Mouse (Mus musculus): ENCODE measurements around the gene Marc2. TPM values are rescaled to one million over a fixed set of nuclear protein-coding genes. Genes with fewer than 3 reads are reported as not detected.

Gene Marc2
- polyA plus RNA-seq, 1 experiment from 2014 or later = 106 TPM

- Histone ChIP-seq H3K4me2 (ENCODE audit: low read length) (peak overlapping the region; percentile 84), H3K9me3 (ENCODE audit: control insufficient read depth, low read length) (no peaks in the 10 kb centered on the region), H3K4me1 (replicated peaks; ENCODE audit: control insufficient read depth, insufficient read depth, low read length) (peaks cover 17% of the 10 kb centered on the region), H3K9ac (replicated peaks; ENCODE audit: low read depth, low read length) (peak overlapping the region; percentile 83), H3K4me3 (replicated peaks; ENCODE audit: low read length) (peak overlapping the region; percentile 86), H3K36me3 (ENCODE audit: control insufficient read depth, insufficient read depth) (no peaks in the 10 kb centered on the region), H3K27ac (ENCODE audit: low read length) (peak overlapping the region; percentile 49; the same call in 1 of the 2 replicates), H3K27me3 (replicated peaks; ENCODE audit: control insufficient read depth, insufficient read depth, low read length) (0 out of 2 replicates have a peak, but pooled peaks cover 2% of the 10 kb centered on the region)
- peak; percentile 98 for ATAC-seq
- WGBS = under 1% methylated on average over 67 of the region's 67 CpGs
Measured at GRCm38 (mm10) chr1:184845111-184846071, 860 bp downstream of the Marc2 start.

DNA sequence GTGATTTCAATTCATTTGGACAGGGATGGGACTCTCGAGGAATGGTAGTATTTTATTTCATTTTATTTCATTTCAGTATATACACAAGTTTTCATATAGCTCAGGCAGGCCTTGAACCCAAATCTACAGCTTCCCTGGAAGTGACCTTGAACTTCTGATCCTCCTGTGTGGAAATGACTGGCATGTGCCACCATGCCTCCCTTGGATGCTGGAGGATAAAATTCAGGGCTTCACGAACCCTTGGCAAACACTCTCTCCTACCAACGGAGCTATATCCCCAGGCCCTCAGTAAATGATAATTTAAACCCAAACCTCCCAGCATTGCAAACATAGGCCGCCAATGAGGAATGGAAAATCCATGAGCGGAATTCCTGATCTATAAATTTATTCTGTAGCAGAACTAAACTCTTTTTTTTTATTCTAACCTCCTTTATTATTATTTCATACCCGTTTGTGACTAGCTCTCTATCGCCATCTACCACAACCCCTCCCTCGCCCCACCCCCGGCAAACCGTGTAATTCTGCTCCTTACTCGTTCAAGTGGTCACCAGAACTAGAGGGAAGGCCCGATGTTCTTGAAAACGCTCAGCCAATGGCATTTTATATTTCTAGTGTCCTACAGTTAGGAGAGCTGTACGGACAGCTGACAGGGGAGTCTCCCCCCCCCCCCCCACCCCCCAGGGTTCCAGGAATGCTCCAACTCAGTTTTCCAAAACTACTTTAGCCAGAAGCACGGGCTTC, 1.8 kb downstream of the Marc2 start:
- no peaks in the 10 kb centered on the region for H3K9me3 ChIP-seq (ENCODE audit: control insufficient read depth, low read length)
- peak overlapping the region; percentile 86 for H3K4me3 ChIP-seq (replicated peaks; ENCODE audit: low read length)
- H3K9ac ChIP-seq (replicated peaks; ENCODE audit: low read depth, low read length) = peak overlapping the region; percentile 83; the same call in 1 of the 2 replicates
- H3K27ac ChIP-seq (ENCODE audit: low read length) = no peak overlapping the region
- H3K4me2 ChIP-seq (ENCODE audit: low read length) = peak overlapping the region; percentile 84
- H3K36me3 ChIP-seq (ENCODE audit: control insufficient read depth, insufficient read depth) = no peaks in the 10 kb centered on the region
- ATAC-seq = no peak
- H3K27me3 ChIP-seq (replicated peaks; ENCODE audit: control insufficient read depth, insufficient read depth, low read length) = 0 out of 2 replicates have a peak, but pooled peaks cover 2% of the 10 kb centered on the region
- peaks cover 17% of the 10 kb centered on the region for H3K4me1 ChIP-seq (replicated peaks; ENCODE audit: control insufficient read depth, insufficient read depth, low read length)
- WGBS = 21% methylated on average over 15 of the region's 15 CpGs

- Histone ChIP-seq H3K4me2 (ENCODE audit: low read length) (no peak overlapping the region), H3K36me3 (ENCODE audit: control insufficient read depth, insufficient read depth) (peaks cover 5% of the 10 kb centered on the region; the same call in 1 of the 2 replicates), H3K4me3 (replicated peaks; ENCODE audit: low read length) (no peak overlapping the region), H3K27ac (ENCODE audit: low read length) (no peak overlapping the region), H3K27me3 (replicated peaks; ENCODE audit: control insufficient read depth, insufficient read depth, low read length) (no peaks in the 10 kb centered on the region), H3K9ac (replicated peaks; ENCODE audit: low read depth, low read length) (no peak overlapping the region), H3K4me1 (replicated peaks; ENCODE audit: control insufficient read depth, insufficient read depth, low read length) (no peaks in the 10 kb centered on the region), H3K9me3 (ENCODE audit: control insufficient read depth, low read length) (no peaks in the 10 kb centered on the region)
- 93% methylated on average over 4 of the region's 4 CpGs for WGBS
- no peak for ATAC-seq
Measured at GRCm38 (mm10) chr1:184837649-184838048, 8.6 kb downstream of the Marc2 start.

DNA sequence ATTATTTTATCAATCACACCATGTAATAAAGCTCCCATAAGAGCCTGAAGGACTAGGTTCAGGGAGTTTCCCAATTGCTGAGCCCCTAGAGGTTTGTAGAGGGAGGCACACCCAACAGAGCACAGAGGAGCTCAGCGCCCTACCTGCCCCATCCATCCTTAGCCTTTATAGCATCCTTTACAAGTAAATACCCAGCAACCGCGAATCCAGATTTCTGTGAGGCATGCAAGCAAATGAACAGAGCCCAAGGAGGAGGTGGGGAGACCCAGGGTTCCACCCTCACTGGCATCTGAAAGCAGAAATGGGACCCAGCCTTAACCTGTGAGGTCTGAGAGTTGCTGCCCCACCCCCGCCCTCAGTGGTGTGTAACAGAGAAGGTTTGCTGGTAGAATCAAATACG, 9.9 kb downstream of the Marc2 start:
- no peaks in the 10 kb centered on the region for H3K4me1 ChIP-seq (replicated peaks; ENCODE audit: control insufficient read depth, insufficient read depth, low read length)
- no peak overlapping the region for H3K9ac ChIP-seq (replicated peaks; ENCODE audit: low read depth, low read length)
- no peaks in the 10 kb centered on the region for H3K27me3 ChIP-seq (replicated peaks; ENCODE audit: control insufficient read depth, insufficient read depth, low read length)
- ATAC-seq = no peak
- H3K36me3 ChIP-seq (ENCODE audit: control insufficient read depth, insufficient read depth) = peaks cover 7% of the 10 kb centered on the region
- no peak overlapping the region for H3K4me2 ChIP-seq (ENCODE audit: low read length)
- no peak overlapping the region for H3K27ac ChIP-seq (ENCODE audit: low read length)
- 77% methylated on average over 5 of the region's 5 CpGs for WGBS
- H3K4me3 ChIP-seq (replicated peaks; ENCODE audit: low read length) = no peak overlapping the region
- H3K9me3 ChIP-seq (ENCODE audit: control insufficient read depth, low read length) = no peaks in the 10 kb centered on the region

DNA sequence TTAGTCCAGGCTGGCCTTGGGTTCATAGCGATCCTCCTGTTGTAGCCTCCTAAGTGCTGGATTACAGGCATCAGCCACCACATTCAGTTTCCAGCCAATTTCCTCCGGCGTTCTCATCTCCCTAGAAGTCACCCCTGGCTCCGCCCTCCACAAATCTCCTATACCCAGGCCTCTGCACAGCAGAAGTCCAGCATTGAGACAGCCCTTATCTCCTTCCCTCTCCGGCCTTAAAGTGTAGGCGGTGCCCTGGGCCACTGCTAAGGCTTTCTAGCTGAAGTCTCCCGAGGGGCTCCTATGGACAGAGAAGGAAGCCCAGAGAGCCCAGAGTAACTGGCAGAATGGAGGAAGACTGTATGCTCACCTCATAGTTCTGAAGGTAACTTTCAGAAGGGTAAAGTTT, 12.8 kb downstream of the Marc2 start:
- peaks cover 12% of the 10 kb centered on the region for H3K36me3 ChIP-seq (ENCODE audit: control insufficient read depth, insufficient read depth)
- no peak overlapping the region for H3K27ac ChIP-seq (ENCODE audit: low read length)
- no peak overlapping the region for H3K4me3 ChIP-seq (replicated peaks; ENCODE audit: low read length)
- no peaks in the 10 kb centered on the region for H3K27me3 ChIP-seq (replicated peaks; ENCODE audit: control insufficient read depth, insufficient read depth, low read length)
- 95% methylated on average over 7 of the region's 7 CpGs for WGBS
- no peak overlapping the region for H3K4me2 ChIP-seq (ENCODE audit: low read length)
- no peak for ATAC-seq
- no peaks in the 10 kb centered on the region for H3K9me3 ChIP-seq (ENCODE audit: control insufficient read depth, low read length)
- H3K4me1 ChIP-seq (replicated peaks; ENCODE audit: control insufficient read depth, insufficient read depth, low read length) = no peaks in the 10 kb centered on the region
- no peak overlapping the region for H3K9ac ChIP-seq (replicated peaks; ENCODE audit: low read depth, low read length)

DNA sequence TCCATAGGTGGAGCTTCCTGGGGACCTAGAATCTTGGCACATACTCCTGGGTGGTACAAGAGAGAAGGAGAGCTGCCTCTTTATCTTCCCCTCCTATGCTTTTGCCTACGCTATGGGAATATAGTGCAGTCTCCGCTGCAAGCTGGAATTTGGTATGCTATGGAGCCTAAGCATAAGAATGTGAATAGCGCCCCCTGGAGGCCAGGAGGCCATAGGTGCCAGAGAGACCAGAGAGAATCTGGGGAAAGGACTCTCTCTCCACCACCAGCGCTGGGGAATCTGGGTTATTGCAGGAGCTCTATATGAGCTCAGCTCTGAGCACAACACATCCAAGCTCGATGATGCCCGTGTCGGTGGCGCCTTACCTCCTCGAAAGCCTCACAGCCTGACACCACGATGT, 14.0 kb downstream of the Marc2 start:
- Histone ChIP-seq H3K4me2 (ENCODE audit: low read length) (no peak overlapping the region), H3K4me3 (replicated peaks; ENCODE audit: low read length) (no peak overlapping the region), H3K27me3 (replicated peaks; ENCODE audit: control insufficient read depth, insufficient read depth, low read length) (no peaks in the 10 kb centered on the region), H3K9me3 (ENCODE audit: control insufficient read depth, low read length) (no peaks in the 10 kb centered on the region), H3K27ac (ENCODE audit: low read length) (no peak overlapping the region), H3K36me3 (ENCODE audit: control insufficient read depth, insufficient read depth) (peaks cover 12% of the 10 kb centered on the region), H3K4me1 (replicated peaks; ENCODE audit: control insufficient read depth, insufficient read depth, low read length) (no peaks in the 10 kb centered on the region), H3K9ac (replicated peaks; ENCODE audit: low read depth, low read length) (no peak overlapping the region)
- WGBS = 81% methylated on average over 10 of the region's 10 CpGs
- no peak for ATAC-seq

- Histone ChIP-seq H3K27ac (ENCODE audit: low read length) (no peak overlapping the region), H3K36me3 (ENCODE audit: control insufficient read depth, insufficient read depth) (peaks cover 12% of the 10 kb centered on the region), H3K27me3 (replicated peaks; ENCODE audit: control insufficient read depth, insufficient read depth, low read length) (no peaks in the 10 kb centered on the region), H3K4me3 (replicated peaks; ENCODE audit: low read length) (no peak overlapping the region), H3K9me3 (ENCODE audit: control insufficient read depth, low read length) (no peaks in the 10 kb centered on the region), H3K4me1 (replicated peaks; ENCODE audit: control insufficient read depth, insufficient read depth, low read length) (peaks cover under 1% of the 10 kb centered on the region; the same call in 1 of the 2 replicates), H3K4me2 (ENCODE audit: low read length) (no peak overlapping the region), H3K9ac (replicated peaks; ENCODE audit: low read depth, low read length) (no peak overlapping the region)
- ATAC-seq = no peak
- 85% methylated on average over 8 of the region's 8 CpGs for WGBS
Measured at GRCm38 (mm10) chr1:184829897-184830296, 16.4 kb downstream of the Marc2 start.

DNA sequence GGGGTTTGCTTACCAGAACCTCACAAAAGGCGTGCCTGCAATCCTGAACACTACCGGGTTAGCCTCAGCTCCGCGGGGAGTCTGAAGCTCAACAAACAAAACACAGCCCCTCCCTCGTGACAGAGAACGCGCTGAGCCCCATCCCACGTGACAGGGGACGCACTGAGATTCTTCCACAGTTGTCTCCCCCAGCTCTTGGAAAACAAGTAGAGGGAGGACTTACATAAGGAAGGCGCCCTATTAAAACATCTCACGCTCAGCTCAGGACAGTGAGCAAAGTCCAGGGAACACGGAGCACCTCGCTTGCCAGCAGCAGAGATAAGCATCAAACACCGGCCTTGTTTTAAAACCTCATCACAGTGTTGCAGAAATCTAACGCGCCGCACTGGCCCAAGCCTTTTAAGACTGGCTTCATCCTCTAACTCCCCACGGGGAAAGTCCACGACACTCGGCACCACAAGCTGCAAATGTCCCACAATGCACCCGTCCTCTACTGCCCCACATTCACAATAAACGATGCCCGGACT, 19.0 kb downstream of the Marc2 start:
- no peaks in the 10 kb centered on the region for H3K9me3 ChIP-seq (ENCODE audit: control insufficient read depth, low read length)
- ATAC-seq = no peak
- WGBS = 26% methylated on average over 23 of the region's 23 CpGs
- peak overlapping the region; percentile 22; the same call in 1 of the 2 replicates for H3K4me2 ChIP-seq (ENCODE audit: low read length)
- H3K27ac ChIP-seq (ENCODE audit: low read length) = no peak overlapping the region
- H3K27me3 ChIP-seq (replicated peaks; ENCODE audit: control insufficient read depth, insufficient read depth, low read length) = no peaks in the 10 kb centered on the region
- H3K4me1 ChIP-seq (replicated peaks; ENCODE audit: control insufficient read depth, insufficient read depth, low read length) = peaks cover 11% of the 10 kb centered on the region
- H3K9ac ChIP-seq (replicated peaks; ENCODE audit: low read depth, low read length) = no peak overlapping the region
- peaks cover 5% of the 10 kb centered on the region for H3K36me3 ChIP-seq (ENCODE audit: control insufficient read depth, insufficient read depth)
- no peak overlapping the region for H3K4me3 ChIP-seq (replicated peaks; ENCODE audit: low read length)

- Histone ChIP-seq H3K4me1 (replicated peaks; ENCODE audit: control insufficient read depth, insufficient read depth, low read length) (peaks cover 11% of the 10 kb centered on the region), H3K36me3 (ENCODE audit: control insufficient read depth, insufficient read depth) (no peaks in the 10 kb centered on the region), H3K4me3 (replicated peaks; ENCODE audit: low read length) (no peak overlapping the region), H3K4me2 (ENCODE audit: low read length) (peak overlapping the region; percentile 34; the same call in 1 of the 2 replicates), H3K27ac (ENCODE audit: low read length) (no peak overlapping the region), H3K27me3 (replicated peaks; ENCODE audit: control insufficient read depth, insufficient read depth, low read length) (no peaks in the 10 kb centered on the region), H3K9ac (replicated peaks; ENCODE audit: low read depth, low read length) (no peak overlapping the region), H3K9me3 (ENCODE audit: control insufficient read depth, low read length) (no peaks in the 10 kb centered on the region)
- 23% methylated on average over 11 of the region's 11 CpGs for WGBS
- ATAC-seq = peak; percentile 32; the same call in 1 of the 2 replicates
Measured at GRCm38 (mm10) chr1:184825093-184825492, 21.2 kb downstream of the Marc2 start.
